Mouse (Mus musculus) limb, embryonic 13.5 days (tissue): ENCODE data around the gene Tnf. TPM values are rescaled to one million over a fixed set of nuclear protein-coding genes. Genes with fewer than 3 reads are reported as not detected.
A peak's percentile ranks its signal among the peaks of the same experiment; 100 is the strongest.

Source experiments
- ATAC-seq: fragments of 200-750 bp; cut with Nextera tagmentation; 2 replicates; pipeline ENCODE4 v1.8.0; 2017; ENCODE audit warnings: low read depth, moderate number of reproducible peaks, moderate TSS enrichment; ENCODE audit not compliant: low FRiP score
- H3K27ac ChIP-seq: fragments of 300-500 bp; sonication (generic); 2 replicates; pipeline ENCODE4 v1.5.1; 2015; ENCODE audit warnings: inconsistent platforms, mild to moderate bottlenecking, moderate library complexity
- H3K27me3 ChIP-seq: fragments of 300-500 bp; sonication (generic); 2 replicates; pipeline ENCODE4 v1.6.1; 2015; ENCODE audit warnings: mild to moderate bottlenecking, inconsistent platforms
- H3K36me3 ChIP-seq: fragments of 300-500 bp; sonication (generic); 2 replicates; pipeline ENCODE4 v1.6.1; 2015; ENCODE audit warnings: inconsistent platforms, mild to moderate bottlenecking, moderate library complexity
- H3K4me1 ChIP-seq: fragments of 300-500 bp; sonication (generic); 2 replicates; pipeline ENCODE4 v1.6.1; 2015; ENCODE audit warnings: inconsistent platforms
- H3K4me2 ChIP-seq: fragments of 300-500 bp; sonication (generic); replicated peaks from 2 replicates; pipeline ENCODE4 v1.6.1; 2015; ENCODE audit warnings: inconsistent platforms, mild to moderate bottlenecking, moderate library complexity
- H3K4me3 ChIP-seq: fragments of 300-500 bp; sonication (generic); 2 replicates; pipeline ENCODE4 v1.5.1; 2015; ENCODE audit warnings: moderate library complexity, mild to moderate bottlenecking, inconsistent platforms
- H3K9ac ChIP-seq: fragments of 300-500 bp; sonication (generic); 2 replicates; pipeline ENCODE4 v1.6.1; 2015; ENCODE audit warnings: mild to moderate bottlenecking, inconsistent platforms
- H3K9me3 ChIP-seq: fragments of 300-500 bp; sonication (generic); 2 replicates; pipeline ENCODE4 v1.6.1; 2016; ENCODE audit warnings: inconsistent platforms
- WGBS: fragments of 180-500 bp; shearing (Covaris S2); methylation state at CpG from one replicate; pipeline ENCODE4 v1.1.7; 2015; 5-methylcytosine and 5-hydroxymethylcytosine counted together
- polyA plus RNA-seq: library from polyadenylated mRNA; unstranded; fragments of >200 nt; fragmentation: Nextera tagmentation; extraction: Ambion mirVana; gene quantifications from 2 replicates; pipeline ENCODE4 v1.2.1, GENCODE M21; 2015

The Tnf gene
- polyA plus RNA-seq: 0.27 and 0.36 TPM in 2 replicates

GRCm38 (mm10) chr17:35201787-35202186 lies at the start of gene Tnf:
Tnf (minus strand) TSS chr17:35202007.
- H3K4me2 ChIP-seq: peak within 1 kb of the TSS; percentile 25; the same call in 1 of the 2 replicates
- peaks cover 84% of the 10 kb centered on the region for H3K27me3 ChIP-seq
- no peaks in the 10 kb centered on the region for H3K9me3 ChIP-seq
- H3K36me3 ChIP-seq: no peaks in the 10 kb centered on the region
- WGBS: 32% methylated on average over 13 of the region's 13 CpGs
- H3K4me1 ChIP-seq: no peaks in the 10 kb centered on the region
- no peak within 1 kb of the TSS for H3K27ac ChIP-seq
- no peak within 1 kb of the TSS for H3K9ac ChIP-seq
- no peak within 1 kb of the TSS for H3K4me3 ChIP-seq
- ATAC-seq: no peak

GRCm38 (mm10) chr17:35251162-35251719 lies 49.4 kb upstream of the Tnf start:
- WGBS: 87% methylated on average over 15 of the region's 15 CpGs
- Histone ChIP-seq H3K9me3 (no peaks in the 10 kb centered on the region), H3K4me2 (no peak overlapping the region), H3K27me3 (no peaks in the 10 kb centered on the region), H3K36me3 (peaks cover 82% of the 10 kb centered on the region), H3K4me1 (peaks cover 8% of the 10 kb centered on the region), H3K9ac (no peak overlapping the region), H3K4me3 (no peak overlapping the region), H3K27ac (no peak overlapping the region)
- no peak for ATAC-seq

DNA sequence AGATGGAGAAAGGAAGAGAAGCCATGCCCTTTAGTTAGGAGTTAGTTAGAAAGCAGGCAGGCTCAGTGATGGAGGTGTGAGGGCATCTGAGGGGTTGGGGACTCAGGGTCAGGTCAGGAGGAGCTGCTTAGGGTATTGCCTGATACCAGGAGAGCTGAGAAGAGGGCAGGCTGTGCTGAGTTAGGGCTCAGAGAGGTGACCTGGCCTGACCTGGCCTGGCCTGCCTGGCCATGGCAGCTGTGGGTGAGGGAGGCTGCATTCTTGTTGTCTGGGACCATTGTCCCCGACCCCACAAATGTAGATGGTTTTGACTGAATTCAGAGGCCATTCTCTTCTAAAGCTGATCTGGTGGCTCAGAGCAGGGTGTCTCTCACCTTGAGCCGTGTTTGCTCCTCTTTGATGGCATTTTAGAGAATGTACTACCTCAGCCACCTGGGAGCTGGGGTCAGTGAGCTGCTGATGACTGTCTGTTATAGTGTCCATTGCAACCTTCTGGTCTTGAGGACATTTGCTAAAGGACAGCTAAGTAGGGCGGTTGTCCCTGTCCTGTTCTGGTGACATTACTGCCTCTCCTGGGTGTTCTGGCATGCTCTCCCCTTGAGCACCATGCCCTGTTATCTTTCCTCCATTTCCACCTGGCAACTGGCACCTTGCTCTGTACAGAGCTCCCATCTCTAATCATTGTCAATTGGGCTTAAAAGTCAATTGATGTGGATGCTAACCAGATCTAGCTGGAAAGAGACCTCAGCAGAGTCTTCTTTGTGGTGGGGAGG lies 48.7 kb upstream of the Tnf start:
- no peaks in the 10 kb centered on the region for H3K9me3 ChIP-seq
- H3K27me3 ChIP-seq: no peaks in the 10 kb centered on the region
- ATAC-seq: no peak
- peaks cover 89% of the 10 kb centered on the region for H3K36me3 ChIP-seq
- peaks cover 15% of the 10 kb centered on the region for H3K4me1 ChIP-seq
- H3K4me2 ChIP-seq: no peak overlapping the region
- no peak overlapping the region for H3K4me3 ChIP-seq
- no peak overlapping the region for H3K9ac ChIP-seq
- H3K27ac ChIP-seq: no peak overlapping the region
- 86% methylated on average over 3 of the region's 3 CpGs for WGBS

DNA sequence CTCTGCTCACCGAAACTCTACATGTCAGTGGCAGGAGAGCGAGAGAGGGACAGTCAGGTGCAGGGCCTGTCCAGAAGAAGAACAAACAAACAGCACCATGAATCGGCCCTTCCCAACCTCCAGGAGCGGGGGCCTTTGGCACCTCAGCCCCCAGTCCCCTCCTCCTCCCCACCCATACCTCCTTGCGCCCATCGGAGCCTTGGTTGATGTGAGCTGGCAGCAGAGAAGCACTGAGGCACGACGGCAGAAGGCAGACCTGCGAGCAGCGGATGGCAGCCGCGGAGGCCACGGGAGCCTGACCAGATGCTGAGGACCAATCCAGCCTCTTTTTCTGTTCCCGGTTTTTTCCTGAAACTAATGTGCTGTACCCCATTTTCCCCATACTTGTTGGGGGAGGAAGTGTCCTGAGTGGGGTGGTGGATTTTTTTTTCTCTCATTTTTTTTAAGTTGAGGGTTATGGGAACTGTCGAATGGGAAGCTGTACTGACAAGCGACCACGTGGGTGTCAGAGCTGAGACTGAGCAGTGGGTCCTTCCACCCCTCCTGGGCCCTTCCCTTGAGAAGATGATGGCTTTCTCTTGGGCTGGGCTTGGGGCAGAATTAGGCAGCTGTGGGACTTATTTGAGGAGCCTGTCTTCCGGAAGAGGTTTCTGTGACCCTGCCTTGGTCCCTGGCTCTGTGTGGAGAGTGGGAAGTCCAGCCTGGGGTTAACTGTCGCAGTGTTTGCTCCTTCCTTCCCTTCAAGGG lies 47.8 kb upstream of the Tnf start:
- Histone ChIP-seq H3K27ac (no peak overlapping the region), H3K4me2 (no peak overlapping the region), H3K9me3 (no peaks in the 10 kb centered on the region), H3K4me3 (no peak overlapping the region), H3K4me1 (peaks cover 24% of the 10 kb centered on the region), H3K27me3 (no peaks in the 10 kb centered on the region), H3K9ac (no peak overlapping the region), H3K36me3 (peaks cover 98% of the 10 kb centered on the region)
- WGBS: 90% methylated on average over 19 of the region's 19 CpGs
- no peak for ATAC-seq

DNA sequence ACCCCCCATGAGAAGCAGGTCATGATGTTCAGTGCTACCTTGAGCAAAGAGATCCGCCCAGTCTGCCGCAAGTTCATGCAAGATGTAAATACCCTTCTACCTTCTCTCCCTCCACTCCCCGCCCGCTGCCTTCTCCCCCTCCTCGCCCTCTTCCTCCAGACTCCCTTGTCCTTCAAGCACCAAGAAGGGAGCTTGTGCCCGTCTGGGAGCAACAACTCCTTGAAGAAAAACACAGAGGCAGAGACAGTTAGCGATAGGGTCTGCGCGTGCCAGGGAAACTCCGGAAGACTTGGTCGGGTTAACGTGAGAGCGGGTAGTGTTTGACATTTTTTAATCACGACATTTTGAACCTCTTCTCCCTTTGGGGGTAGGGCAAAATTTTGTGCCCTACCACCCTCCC lies 47.2 kb upstream of the Tnf start:
- no peaks in the 10 kb centered on the region for H3K27me3 ChIP-seq
- H3K9ac ChIP-seq: no peak overlapping the region
- H3K4me2 ChIP-seq: no peak overlapping the region
- ATAC-seq: no peak
- no peaks in the 10 kb centered on the region for H3K9me3 ChIP-seq
- peaks cover 30% of the 10 kb centered on the region for H3K4me1 ChIP-seq
- H3K4me3 ChIP-seq: no peak overlapping the region
- no peak overlapping the region for H3K27ac ChIP-seq
- H3K36me3 ChIP-seq: peaks cover 99% of the 10 kb centered on the region
- 91% methylated on average over 14 of the region's 14 CpGs for WGBS

DNA sequence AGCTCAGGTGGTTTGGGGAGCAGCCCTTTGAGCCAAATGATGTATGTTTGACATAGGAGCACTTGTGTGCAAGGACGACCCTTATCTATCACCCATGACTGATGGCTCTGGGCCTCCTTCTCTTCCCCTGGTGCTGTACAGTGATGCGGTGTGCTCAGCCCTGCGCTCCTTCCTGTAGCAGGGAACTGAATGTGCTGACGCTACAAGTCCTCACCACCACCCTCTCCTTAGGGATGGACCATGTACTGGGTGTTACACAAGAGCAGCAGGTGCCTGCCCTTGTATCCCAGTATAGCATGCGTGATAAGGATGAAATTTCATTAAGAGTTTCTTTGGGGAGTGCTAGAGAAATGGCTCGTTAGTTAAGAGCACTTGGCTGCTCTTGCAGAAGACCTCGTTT lies 45.3 kb upstream of the Tnf start:
- Histone ChIP-seq H3K9ac (no peak overlapping the region), H3K27me3 (no peaks in the 10 kb centered on the region), H3K4me3 (no peak overlapping the region), H3K4me2 (no peak overlapping the region), H3K4me1 (peaks cover 39% of the 10 kb centered on the region), H3K36me3 (peaks cover 90% of the 10 kb centered on the region), H3K9me3 (no peaks in the 10 kb centered on the region), H3K27ac (no peak overlapping the region)
- ATAC-seq: no peak
- WGBS: 86% methylated on average over 7 of the region's 7 CpGs

DNA sequence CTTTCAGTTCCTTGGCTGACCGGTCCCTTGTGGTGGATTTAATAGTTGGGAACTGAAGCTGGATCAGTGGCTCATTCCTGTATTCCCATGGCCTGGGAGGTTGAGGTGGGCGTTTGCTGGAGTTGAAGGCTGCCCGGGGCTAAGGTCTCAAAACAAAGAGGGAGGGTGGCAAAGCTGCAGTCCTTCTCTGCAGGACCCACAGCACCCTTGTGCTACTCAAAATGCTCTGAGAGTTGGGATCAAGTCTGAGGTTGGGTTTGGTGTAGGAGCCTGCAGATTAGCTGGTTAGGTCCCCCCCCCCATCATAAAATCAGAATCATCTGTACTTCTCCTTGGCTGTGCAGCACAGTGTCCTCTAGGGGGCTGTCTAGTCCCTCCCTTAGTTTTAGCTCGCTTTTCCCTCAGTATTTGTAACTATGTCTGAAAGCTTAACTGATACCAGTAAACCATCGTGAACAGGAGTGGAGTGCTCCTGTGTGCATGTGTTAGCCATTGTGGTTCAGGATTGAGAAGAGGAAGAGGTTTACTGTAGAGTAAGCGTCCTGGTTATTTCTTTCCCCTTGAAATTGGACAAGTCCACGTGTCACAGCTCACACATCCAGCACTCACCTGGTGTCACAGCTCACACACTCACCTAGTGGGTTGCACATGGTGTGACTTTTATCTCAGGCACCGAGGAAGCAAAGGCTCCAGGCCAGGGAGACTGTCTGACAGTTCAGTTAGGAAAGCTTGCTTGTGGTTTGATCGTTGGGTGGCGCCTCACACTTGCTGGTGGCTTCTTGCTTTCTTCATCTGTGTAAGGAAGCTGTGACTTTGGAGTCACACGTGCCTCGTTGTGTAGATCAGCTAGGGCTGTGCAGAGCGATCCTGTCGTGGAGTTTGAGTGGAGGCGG lies 44.2 kb upstream of the Tnf start:
- H3K9ac ChIP-seq: no peak overlapping the region; the same call in 1 of the 2 replicates
- H3K36me3 ChIP-seq: peaks cover 79% of the 10 kb centered on the region
- no peaks in the 10 kb centered on the region for H3K9me3 ChIP-seq
- H3K27ac ChIP-seq: no peak overlapping the region
- no peaks in the 10 kb centered on the region for H3K27me3 ChIP-seq
- WGBS: 82% methylated on average over 15 of the region's 15 CpGs
- peaks cover 39% of the 10 kb centered on the region for H3K4me1 ChIP-seq
- ATAC-seq: no peak
- no peak overlapping the region for H3K4me3 ChIP-seq
- peak overlapping the region; percentile 95; the same call in 1 of the 2 replicates for H3K4me2 ChIP-seq

- H3K4me2 ChIP-seq: peak overlapping the region; percentile 95
- peaks cover 48% of the 10 kb centered on the region for H3K4me1 ChIP-seq
- H3K9ac ChIP-seq: peak overlapping the region; percentile 100
Measured at GRCm38 (mm10) chr17:35244999-35245398, 43.2 kb upstream of the Tnf start.

GRCm38 (mm10) chr17:35243086-35243485 lies 41.3 kb upstream of the Tnf start:
- Histone ChIP-seq H3K4me1 (peaks cover 48% of the 10 kb centered on the region), H3K36me3 (peaks cover 50% of the 10 kb centered on the region)

More at GRCm38 (mm10) chr17:35244999-35245398, 43.2 kb upstream of the Tnf start:
- Histone ChIP-seq H3K4me3 (peak overlapping the region; percentile 99), H3K36me3 (peaks cover 70% of the 10 kb centered on the region), H3K27me3 (no peaks in the 10 kb centered on the region), H3K27ac (no peak overlapping the region), H3K9me3 (no peaks in the 10 kb centered on the region)
- 78% methylated on average over 2 of the region's 2 CpGs for WGBS
- no peak for ATAC-seq

GRCm38 (mm10) chr17:35242015-35242941 lies 40.5 kb upstream of the Tnf start:
- WGBS: under 1% methylated on average over 55 of the region's 55 CpGs
- peak overlapping the region; percentile 99 for H3K27ac ChIP-seq
- H3K36me3 ChIP-seq: peaks cover 42% of the 10 kb centered on the region
- ATAC-seq: peak; percentile 34
- H3K9ac ChIP-seq: peak overlapping the region; percentile 100
- H3K4me1 ChIP-seq: peaks cover 48% of the 10 kb centered on the region
- H3K4me2 ChIP-seq: peak overlapping the region; percentile 95
- peak overlapping the region; percentile 99 for H3K4me3 ChIP-seq
- H3K9me3 ChIP-seq: no peaks in the 10 kb centered on the region
- H3K27me3 ChIP-seq: no peaks in the 10 kb centered on the region

More at GRCm38 (mm10) chr17:35243086-35243485, 41.3 kb upstream of the Tnf start:
- no peak for ATAC-seq
- H3K9me3 ChIP-seq: no peaks in the 10 kb centered on the region
- H3K27me3 ChIP-seq: no peaks in the 10 kb centered on the region
- peak overlapping the region; percentile 100 for H3K9ac ChIP-seq
- peak overlapping the region; percentile 99 for H3K4me3 ChIP-seq
- WGBS: 7% methylated on average over 16 of the region's 16 CpGs
- peak overlapping the region; percentile 99 for H3K27ac ChIP-seq
- peak overlapping the region; percentile 95 for H3K4me2 ChIP-seq
